Mouse (Mus musculus) heart, postnatal 25 days (tissue): Measurements from ENCODE around the gene Mapkapk3. TPM values are rescaled to one million over a fixed set of nuclear protein-coding genes. Genes with fewer than 3 reads are reported as not detected.
A peak's percentile ranks its signal among the peaks of the same experiment; 100 is the strongest.

Experiments
- DNase-seq: peaks from one replicate; pipeline ENCODE4 v3.0.0; 2022; ENCODE audit warnings: low spot score
- intact Hi-C: fragments of 180-260 bp; cut with DNase I; formaldehyde crosslinking; loops from one replicate; pipeline ENCODE4 v1.15.1; 2025
- total RNA-seq, 2 experiments: library from RNA; stranded (reverse); gene quantifications; 2 replicates each; pipeline ENCODE4 v1.2.3; 2021

The Mapkapk3 gene
- total RNA-seq, 2 experiments from 2014 or later = 28.3 to 30.9 TPM

- no peak for DNase-seq
- intact Hi-C loops = no loop called here
Measured at GRCm38 (mm10) chr9:107272284-107272683, 17.4 kb downstream of the Mapkapk3 start.

- intact Hi-C loops = no loop called here
- no peak for DNase-seq
Measured at GRCm38 (mm10) chr9:107271177-107271938, 18.3 kb downstream of the Mapkapk3 start.

GRCm38 (mm10) chr9:107269772-107270171, 19.9 kb downstream of the Mapkapk3 start:
- DNase-seq = no peak
- intact Hi-C loops = no loop called here

GRCm38 (mm10) chr9:107267721-107268402, 21.8 kb downstream of the Mapkapk3 start:
- intact Hi-C loops = no loop called here
- DNase-seq = no peak

- DNase-seq = no peak
- intact Hi-C loops = no loop called here
Measured at GRCm38 (mm10) chr9:107267028-107267427, 22.6 kb downstream of the Mapkapk3 start.

GRCm38 (mm10) chr9:107264731-107265130, 24.9 kb downstream of the Mapkapk3 start:
- no peak for DNase-seq

GRCm38 (mm10) chr9:107263912-107264311, 25.8 kb downstream of the Mapkapk3 start:
- DNase-seq = no peak
- intact Hi-C loops = no loop called here

More at GRCm38 (mm10) chr9:107264731-107265130, 24.9 kb downstream of the Mapkapk3 start:
- intact Hi-C loops = no loop called here

GRCm38 (mm10) chr9:107262375-107262774, 27.3 kb downstream of the Mapkapk3 start:
- DNase-seq = no peak
- intact Hi-C loops = no loop called here

- DNase-seq = no peak
- intact Hi-C loops = no loop called here
Measured at GRCm38 (mm10) chr9:107261792-107262191, 27.9 kb downstream of the Mapkapk3 start.

GRCm38 (mm10) chr9:107260836-107261235, 28.8 kb downstream of the Mapkapk3 start:
- intact Hi-C loops = no loop called here
- no peak for DNase-seq

- DNase-seq = no peak
- intact Hi-C loops = no loop called here
Measured at GRCm38 (mm10) chr9:107260429-107260828, 29.2 kb downstream of the Mapkapk3 start.

- intact Hi-C loops = no loop called here
- no peak for DNase-seq
Measured at GRCm38 (mm10) chr9:107259571-107259970, 30.1 kb downstream of the Mapkapk3 start.

- DNase-seq = no peak
- intact Hi-C loops = no loop called here
Measured at GRCm38 (mm10) chr9:107255596-107255995, 34.1 kb downstream of the Mapkapk3 start.

- intact Hi-C loops = no loop called here
- no peak for DNase-seq
Measured at GRCm38 (mm10) chr9:107254925-107255324, 34.8 kb downstream of the Mapkapk3 start.

- intact Hi-C loops = no loop called here
- DNase-seq = peak; percentile 48
Measured at GRCm38 (mm10) chr9:107254476-107254875, 35.2 kb downstream of the Mapkapk3 start.

- intact Hi-C loops = no loop called here
- no peak for DNase-seq
Measured at GRCm38 (mm10) chr9:107252164-107252563, 37.5 kb downstream of the Mapkapk3 start.

- DNase-seq = no peak
- intact Hi-C loops = no loop called here
Measured at GRCm38 (mm10) chr9:107250416-107251337, 39.0 kb downstream of the Mapkapk3 start.

GRCm38 (mm10) chr9:107249154-107249553, 40.5 kb downstream of the Mapkapk3 start:
- intact Hi-C loops = loop anchor here (5.0 kb wide), 1 partner anchor 83 kb away; no protein-coding TSS in a partner anchor
- no peak for DNase-seq

- intact Hi-C loops = loop anchor here (2.0 to 5.0 kb wide), 2 partner anchors 45 to 86 kb away; no protein-coding TSS in a partner anchor
- DNase-seq = no peak
Measured at GRCm38 (mm10) chr9:107246170-107246569, 43.5 kb downstream of the Mapkapk3 start.

- intact Hi-C loops = loop anchor here (5.0 kb wide), 1 partner anchor 87 kb away; no protein-coding TSS in a partner anchor
- no peak for DNase-seq
Measured at GRCm38 (mm10) chr9:107245311-107245710, 44.4 kb downstream of the Mapkapk3 start.
